Comparison of ENCODE assay signal across 8 mouse cellular contexts in genomic region chr3:96237904-96238511, GRCm38 (mm10). TPM values are rescaled to one million over a fixed set of nuclear protein-coding genes. Genes with fewer than 3 reads are reported as not detected.
DNase-seq lines count a peak whose midpoint lies in the region; ATAC-seq and TF ChIP-seq lines count a peak whose summit lies in the region.

No protein-coding gene starts in this region.

- peak overlapping the region; percentile 45 for H3K4me3 ChIP-seq in lung, embryonic 14.5 days (ENCODE audit: low read depth, low read length)
- H3K4me3 ChIP-seq in lung, adult 2 months (replicated peaks; ENCODE audit: extremely low read depth, low read depth, low read length): no peak overlapping the region
- peak overlapping the region; percentile 57 for H3K4me3 ChIP-seq in bone marrow macrophage, adult 2 months (ENCODE audit: insufficient read depth, low read length)
- H3K4me3 ChIP-seq in hindbrain, embryonic 15.5 days: peak overlapping the region; percentile 26
- H3K4me3 ChIP-seq in midbrain, embryonic 16.5 days (ENCODE audit: low read depth, low read length): peak overlapping the region; percentile 24

- H3K27ac ChIP-seq in lung, embryonic 14.5 days (ENCODE audit: low read depth): peak overlapping the region; percentile 88
- peak overlapping the region; percentile 69 for H3K27ac ChIP-seq in bone marrow macrophage, adult 2 months (ENCODE audit: insufficient read depth, low read depth, low read length)
- H3K27ac ChIP-seq in hindbrain, embryonic 15.5 days (replicated peaks): no peak overlapping the region
- no peak overlapping the region for H3K27ac ChIP-seq in midbrain, embryonic 16.5 days (ENCODE audit: low read length)

- intact Hi-C loops in left cerebral cortex, postnatal 4 days (cut with DNase I): no loop called here

- DNase-seq in lung, embryonic 14.5 days: peak; percentile 66
- DNase-seq in lung, adult 2 months: no peak
- no peak for DNase-seq in left cerebral cortex, postnatal 4 days
- no peak for DNase-seq in layer of hippocampus, postnatal 36 days
- DNase-seq in adrenal gland, adult 8-10 months: no peak

- H3K4me1 ChIP-seq in lung, embryonic 14.5 days (ENCODE audit: insufficient read depth): 0 out of 2 replicates have a peak, but pooled peaks cover 2% of the 10 kb centered on the region
- H3K4me1 ChIP-seq in lung, adult 2 months (ENCODE audit: control insufficient read depth, insufficient read depth, low read length): peaks cover 5% of the 10 kb centered on the region; the same call in 1 of the 2 replicates
- peaks cover 20% of the 10 kb centered on the region for H3K4me1 ChIP-seq in bone marrow macrophage, adult 2 months (ENCODE audit: control insufficient read depth, insufficient read depth, low read length)
- H3K4me1 ChIP-seq in hindbrain, embryonic 15.5 days (replicated peaks): peaks cover 22% of the 10 kb centered on the region
- peaks cover 13% of the 10 kb centered on the region for H3K4me1 ChIP-seq in midbrain, embryonic 16.5 days (ENCODE audit: control insufficient read depth, insufficient read depth, low read length)

- no peak for ATAC-seq in lung, embryonic 14.5 days (ENCODE audit: insufficient read depth)
- ATAC-seq in hindbrain, embryonic 15.5 days (ENCODE audit: low FRiP score, low read depth): no peak
- ATAC-seq in midbrain, embryonic 16.5 days: no peak

- no peak for TF ChIP-seq CTCF in lung, embryonic 14.5 days (IDR thresholded peaks at IDR 0.05; ENCODE audit: low read depth)
- no peak for TF ChIP-seq CTCF in lung, adult 2 months (IDR thresholded peaks at IDR 0.05; ENCODE audit: insufficient read depth, low read length)
- no peak for TF ChIP-seq CTCF in bone marrow macrophage, adult 2 months (IDR thresholded peaks at IDR 0.05; ENCODE audit: low read depth, low read length)

- H3K36me3 ChIP-seq in lung, embryonic 14.5 days (ENCODE audit: insufficient read depth): no peaks in the 10 kb centered on the region
- no peaks in the 10 kb centered on the region for H3K36me3 ChIP-seq in hindbrain, embryonic 15.5 days
- H3K36me3 ChIP-seq in midbrain, embryonic 16.5 days (ENCODE audit: control insufficient read depth, insufficient read depth, low read length): no peaks in the 10 kb centered on the region

- no peaks in the 10 kb centered on the region for H3K27me3 ChIP-seq in lung, embryonic 14.5 days (ENCODE audit: insufficient read depth, low read length)
- no peaks in the 10 kb centered on the region for H3K27me3 ChIP-seq in hindbrain, embryonic 15.5 days
- H3K27me3 ChIP-seq in midbrain, embryonic 16.5 days (ENCODE audit: control insufficient read depth, insufficient read depth, low read depth, low read length): no peaks in the 10 kb centered on the region

- TF ChIP-seq POLR2A in lung, adult 2 months (IDR thresholded peaks at IDR 0.05; ENCODE audit: borderline replicate concordance, extremely low read depth, low read depth, low read length): no peak
- no peak for TF ChIP-seq POLR2A in bone marrow macrophage, adult 2 months (IDR thresholded peaks at IDR 0.05; ENCODE audit: borderline replicate concordance, low read depth, low read length)

- WGBS in lung, embryonic 14.5 days: under 1% methylated on average over 12 of the region's 12 CpGs
- 12% methylated on average over 12 of the region's 12 CpGs for WGBS in lung, adult 2 months
- WGBS in hindbrain, embryonic 15.5 days: 2% methylated on average over 12 of the region's 12 CpGs
- 1% methylated on average over 12 of the region's 12 CpGs for WGBS in midbrain, embryonic 16.5 days

- H3K9me3 ChIP-seq in lung, embryonic 14.5 days (ENCODE audit: low read depth, low read length): no peaks in the 10 kb centered on the region
- no peaks in the 10 kb centered on the region for H3K9me3 ChIP-seq in hindbrain, embryonic 15.5 days
- no peaks in the 10 kb centered on the region for H3K9me3 ChIP-seq in midbrain, embryonic 16.5 days (replicated peaks; ENCODE audit: control insufficient read depth, low read length, poor library complexity, severe bottlenecking)

- peak overlapping the region; percentile 71 for H3K9ac ChIP-seq in lung, embryonic 14.5 days
- H3K9ac ChIP-seq in hindbrain, embryonic 15.5 days: peak overlapping the region; percentile 38
- 0 out of 2 replicates have a peak overlapping the region, but pooled peaks have one; percentile 21 for H3K9ac ChIP-seq in midbrain, embryonic 16.5 days (ENCODE audit: low read depth, low read length)

- peak overlapping the region; percentile 89 for H3K4me2 ChIP-seq in lung, embryonic 14.5 days
- peak overlapping the region; percentile 51 for H3K4me2 ChIP-seq in hindbrain, embryonic 15.5 days
- H3K4me2 ChIP-seq in midbrain, embryonic 16.5 days (ENCODE audit: low read length): peak overlapping the region; percentile 45

RNA-seq across cellular contexts. Expression of gene Hist2h3c2, which starts 0.9 kb away (rescaled TPM):
- 11.5 and 14.4 TPM in 2 replicates for polyA plus RNA-seq in lung, embryonic 14.5 days (2014; fragmentation: Nextera tagmentation; extraction: Ambion mirVana)
- polyA plus RNA-seq in lung, adult 2 months (2012; rRNA removed): 17.3 and 35.2 TPM in 2 replicates
- polyA plus RNA-seq in bone marrow macrophage, adult 2 months (2012; ENCODE audit: insufficient read depth, insufficient read length, missing spikeins): 2.4 and 13.5 TPM in 2 replicates
- 1.2 and 1.7 TPM in 2 replicates for polyA plus RNA-seq in hindbrain, embryonic 15.5 days (2015; fragmentation: Nextera tagmentation; extraction: Ambion mirVana)
- 1.3 TPM in 2 replicates for polyA plus RNA-seq in midbrain, embryonic 16.5 days (2015; fragmentation: Nextera tagmentation; extraction: Ambion mirVana)
- total RNA-seq in left cerebral cortex, postnatal 4 days (2021): 10 to 100 TPM; 26.7 to 36.2 TPM
- 10 to 100 TPM; 13.1 to 13.4 TPM for total RNA-seq in layer of hippocampus, postnatal 36 days (2021)
- 10 to 100 TPM; 13.0 to 27.9 (median 18.2) TPM for total RNA-seq in adrenal gland, adult 8-10 months (2022)

RNA-seq across cellular contexts. Expression of gene Hist2h2aa2, which starts 2.1 kb away (rescaled TPM):
- 49.7 and 55.6 TPM in 2 replicates for polyA plus RNA-seq in lung, embryonic 14.5 days (2014; fragmentation: Nextera tagmentation; extraction: Ambion mirVana)
- polyA plus RNA-seq in lung, adult 2 months (2012; rRNA removed): 38.5 and 132 TPM in 2 replicates
- 14.5 and 22.9 TPM in 2 replicates for polyA plus RNA-seq in bone marrow macrophage, adult 2 months (2012; ENCODE audit: insufficient read depth, insufficient read length, missing spikeins)
- polyA plus RNA-seq in hindbrain, embryonic 15.5 days (2015; fragmentation: Nextera tagmentation; extraction: Ambion mirVana): 28.7 and 39.4 TPM in 2 replicates
- 38.1 and 48.4 TPM in 2 replicates for polyA plus RNA-seq in midbrain, embryonic 16.5 days (2015; fragmentation: Nextera tagmentation; extraction: Ambion mirVana)
- total RNA-seq in left cerebral cortex, postnatal 4 days (2021): 100 to 1,000 TPM; 517 to 538 TPM
- total RNA-seq in layer of hippocampus, postnatal 36 days (2021): 100 to 1,000 TPM; 193 to 195 TPM
- 100 to 1,000 TPM; 483 to 517 (median 507) TPM for total RNA-seq in adrenal gland, adult 8-10 months (2022)

RNA-seq across cellular contexts. Expression of gene Hist2h2aa1, which starts 7.3 kb away (rescaled TPM):
- polyA plus RNA-seq in lung, embryonic 14.5 days (2014; fragmentation: Nextera tagmentation; extraction: Ambion mirVana): 13.0 and 15.7 TPM in 2 replicates
- 203 and 266 TPM in 2 replicates for polyA plus RNA-seq in lung, adult 2 months (2012; rRNA removed)
- not detected in 2 replicates for polyA plus RNA-seq in bone marrow macrophage, adult 2 months (2012; ENCODE audit: insufficient read depth, insufficient read length, missing spikeins)
- polyA plus RNA-seq in hindbrain, embryonic 15.5 days (2015; fragmentation: Nextera tagmentation; extraction: Ambion mirVana): 17.3 and 22.4 TPM in 2 replicates
- polyA plus RNA-seq in midbrain, embryonic 16.5 days (2015; fragmentation: Nextera tagmentation; extraction: Ambion mirVana): 7.4 and 13.2 TPM in 2 replicates
- total RNA-seq in left cerebral cortex, postnatal 4 days (2021): 10 to 100 TPM in 1 of 2 experiments, 1 to 10 TPM in 1; 9.5 to 10.0 TPM
- total RNA-seq in layer of hippocampus, postnatal 36 days (2021): 10 to 100 TPM in 1 of 2 experiments, 1 to 10 TPM in 1; 3.1 to 11.1 TPM
- total RNA-seq in adrenal gland, adult 8-10 months (2022): 10 to 100 TPM; 14.1 to 18.6 (median 17.5) TPM

RNA-seq across cellular contexts. Expression of gene Hist2h3c1, which starts 8.5 kb away (rescaled TPM):
- polyA plus RNA-seq in lung, embryonic 14.5 days (2014; fragmentation: Nextera tagmentation; extraction: Ambion mirVana): 0.30 and 2.3 TPM in 2 replicates
- polyA plus RNA-seq in lung, adult 2 months (2012; rRNA removed): not detected in 2 replicates
- polyA plus RNA-seq in bone marrow macrophage, adult 2 months (2012; ENCODE audit: insufficient read depth, insufficient read length, missing spikeins): 4.9 and 7.4 TPM in 2 replicates
- 0.27 TPM in 1 of 2 replicates, not detected in the other for polyA plus RNA-seq in hindbrain, embryonic 15.5 days (2015; fragmentation: Nextera tagmentation; extraction: Ambion mirVana)
- 0.39 TPM in 1 of 2 replicates, not detected in the other for polyA plus RNA-seq in midbrain, embryonic 16.5 days (2015; fragmentation: Nextera tagmentation; extraction: Ambion mirVana)
- under 1 TPM in 1 of 2 experiments, not detected in 1; 0.90 TPM for total RNA-seq in left cerebral cortex, postnatal 4 days (2021)
- total RNA-seq in layer of hippocampus, postnatal 36 days (2021): not detected
- total RNA-seq in adrenal gland, adult 8-10 months (2022): not detected

RNA-seq across cellular contexts. Expression of gene Hist2h2be, which starts 17.1 kb away (rescaled TPM):
- 5.9 and 6.4 TPM in 2 replicates for polyA plus RNA-seq in lung, embryonic 14.5 days (2014; fragmentation: Nextera tagmentation; extraction: Ambion mirVana)
- 4.2 and 6.2 TPM in 2 replicates for polyA plus RNA-seq in lung, adult 2 months (2012; rRNA removed)
- 13.0 and 13.9 TPM in 2 replicates for polyA plus RNA-seq in bone marrow macrophage, adult 2 months (2012; ENCODE audit: insufficient read depth, insufficient read length, missing spikeins)
- polyA plus RNA-seq in hindbrain, embryonic 15.5 days (2015; fragmentation: Nextera tagmentation; extraction: Ambion mirVana): 4.6 and 4.7 TPM in 2 replicates
- 4.4 and 4.7 TPM in 2 replicates for polyA plus RNA-seq in midbrain, embryonic 16.5 days (2015; fragmentation: Nextera tagmentation; extraction: Ambion mirVana)
- 1 to 10 TPM; 4.6 to 5.2 TPM for total RNA-seq in left cerebral cortex, postnatal 4 days (2021)
- 1 to 10 TPM; 6.9 to 7.1 TPM for total RNA-seq in layer of hippocampus, postnatal 36 days (2021)
- 10 to 100 TPM; 13.8 to 27.3 (median 25.2) TPM for total RNA-seq in adrenal gland, adult 8-10 months (2022)

Comparison
In these comparisons a context has a peak if more than half of its experiments do, and no peak if none do; other contexts are left out.
1. H3K27ac ChIP-seq: peak in lung, embryonic 14.5 days (single experiment) and bone marrow macrophage, adult 2 months (single experiment); none in hindbrain, embryonic 15.5 days (single experiment) and midbrain, embryonic 16.5 days (single experiment).
2. H3K9ac ChIP-seq: peak in every context shown above with its lines; median percentile 71 in lung, embryonic 14.5 days; 38 in hindbrain, embryonic 15.5 days; 21 in midbrain, embryonic 16.5 days.
3. Peak in every context shown above with its lines, with median percentiles within 50 percentile points of each other: H3K4me2 ChIP-seq.